Mouse (Mus musculus): Measurements from ENCODE around the gene Rfwd3. TPM values are rescaled to one million over a fixed set of nuclear protein-coding genes. Genes with fewer than 3 reads are reported as not detected.
"Not testable (repeated sequence)": the region's sequence is repeated elsewhere in the genome, so short reads cannot be mapped to it uniquely, and the experiment has no call there.

Rfwd3 gene
- total RNA-seq, 2 experiments from 2014 or later: 20.4 to 26.1 TPM

- DNase-seq: peak; percentile 72 to 80
- intact Hi-C loops (cut with DNase I): no loop called here
Measured at GRCm38 (mm10) chr8:111291733-111292132, 8.3 kb downstream of the Rfwd3 start.

GRCm38 (mm10) chr8:111290586-111290985 is 9.4 kb downstream of the Rfwd3 start:
- no peak for DNase-seq
- intact Hi-C loops (cut with DNase I): no loop called here

DNA sequence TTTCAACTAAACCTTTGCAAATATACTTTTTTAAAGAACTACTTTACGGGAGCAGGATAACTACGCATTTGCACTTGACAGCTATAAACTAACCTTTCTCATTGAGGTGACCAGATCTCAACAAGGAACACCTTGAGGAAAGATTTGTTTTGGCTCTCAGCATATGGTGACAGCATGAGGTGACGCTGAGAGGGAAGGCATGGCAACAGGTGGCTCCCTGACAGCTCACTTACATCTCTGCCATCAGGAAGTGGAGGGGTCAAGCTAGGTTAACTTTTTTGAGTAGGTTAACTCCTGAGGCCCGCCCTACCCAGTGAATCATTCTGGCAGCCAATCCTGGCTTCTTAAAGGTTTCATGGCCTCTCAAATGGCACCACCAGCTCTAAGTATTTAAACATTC is 14.4 kb downstream of the Rfwd3 start:
- intact Hi-C loops (cut with DNase I): no loop called here
- DNase-seq: no peak

DNA sequence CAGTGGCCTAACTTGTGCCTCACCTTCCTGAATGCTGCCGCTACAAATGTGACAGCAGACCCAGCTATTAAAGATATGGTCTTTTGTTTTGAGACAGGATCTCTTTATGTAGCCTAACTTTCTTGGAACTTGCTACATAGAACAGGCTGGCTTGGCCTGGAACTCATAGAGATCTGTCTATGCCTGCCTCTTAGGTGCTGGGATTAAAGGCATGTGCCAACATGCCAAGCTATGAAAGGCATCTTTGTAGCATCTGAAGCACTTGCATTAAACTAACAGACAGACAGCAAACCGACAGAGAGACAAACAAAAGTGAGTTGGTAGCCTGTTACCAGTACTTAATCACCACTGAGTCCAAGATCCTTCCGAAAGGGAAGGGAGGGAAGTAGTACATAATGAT is 17.9 kb downstream of the Rfwd3 start:
- no peak for DNase-seq
- intact Hi-C loops (cut with DNase I): no loop called here

DNA sequence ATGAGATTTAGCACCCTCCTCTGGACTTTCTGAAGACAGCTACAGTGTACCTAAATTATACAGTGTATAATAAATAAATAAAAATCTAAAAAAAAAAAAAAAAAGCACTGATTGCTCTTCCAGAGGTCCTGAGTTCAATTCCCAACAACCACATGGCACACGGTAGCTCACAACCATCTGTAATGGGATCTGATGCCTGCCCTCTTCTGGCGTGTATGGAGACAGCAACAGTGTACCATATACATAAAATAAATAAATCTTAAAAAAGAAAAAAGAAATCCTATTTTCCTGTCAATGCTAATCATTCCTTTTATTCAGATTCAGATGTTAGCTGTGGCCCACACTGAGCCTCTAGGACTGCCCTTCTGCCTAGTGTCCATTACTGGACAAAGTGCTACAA is 31.7 kb downstream of the Rfwd3 start:
- intact Hi-C loops (cut with DNase I): no loop called here
- DNase-seq: no peak

DNA sequence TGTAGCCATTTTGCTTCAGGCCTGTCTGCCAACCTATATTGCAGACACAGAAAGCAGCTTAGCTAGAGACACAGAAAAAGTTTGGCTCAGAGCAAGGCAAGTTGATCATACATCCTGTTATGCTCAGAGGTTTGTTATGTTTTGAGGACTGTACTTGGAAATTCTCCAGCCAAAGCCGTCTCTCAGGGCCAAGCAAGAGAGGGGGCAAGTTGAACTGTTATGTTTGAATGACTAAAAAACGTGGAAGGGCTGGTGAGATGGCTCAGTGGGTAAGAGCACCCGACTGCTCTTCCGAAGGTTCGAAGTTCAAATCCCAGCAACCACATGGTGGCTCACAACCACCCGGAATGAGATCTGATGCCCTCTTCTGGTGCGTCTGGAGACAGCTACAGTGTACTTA is 33.9 kb downstream of the Rfwd3 start:
- intact Hi-C loops (cut with DNase I); DNase-seq: not testable (repeated sequence)

DNA sequence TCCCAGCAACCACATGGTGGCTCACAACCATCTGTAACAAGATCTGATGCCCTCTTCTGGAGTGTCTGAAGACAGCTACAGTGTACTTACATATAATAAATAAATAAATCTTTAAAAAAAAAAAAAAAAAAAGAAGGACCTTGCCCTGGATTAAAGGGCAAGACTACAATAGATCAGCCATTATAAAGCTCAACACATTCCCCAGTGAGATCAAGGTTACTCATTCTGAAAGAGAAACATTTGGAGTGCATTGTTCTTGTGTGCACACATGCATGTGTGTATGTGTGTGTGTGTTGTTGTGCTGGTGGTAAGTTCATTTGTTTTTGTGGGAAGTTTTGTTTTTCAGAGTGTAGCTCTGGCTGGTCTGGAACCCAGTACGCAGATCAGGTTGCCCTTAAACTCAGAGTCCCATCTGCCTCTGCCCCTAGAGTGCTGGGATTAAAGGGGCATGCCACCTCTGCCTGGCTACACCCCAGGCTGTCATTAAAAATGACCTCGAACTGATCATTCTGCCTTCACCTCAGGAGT is 35.3 kb downstream of the Rfwd3 start:
- no peak for DNase-seq
- intact Hi-C loops (cut with DNase I): no loop called here

GRCm38 (mm10) chr8:111261981-111262381 is 38.0 kb downstream of the Rfwd3 start:
- DNase-seq: peak; percentile 26 to 47
- intact Hi-C loops (cut with DNase I): no loop called here

DNA sequence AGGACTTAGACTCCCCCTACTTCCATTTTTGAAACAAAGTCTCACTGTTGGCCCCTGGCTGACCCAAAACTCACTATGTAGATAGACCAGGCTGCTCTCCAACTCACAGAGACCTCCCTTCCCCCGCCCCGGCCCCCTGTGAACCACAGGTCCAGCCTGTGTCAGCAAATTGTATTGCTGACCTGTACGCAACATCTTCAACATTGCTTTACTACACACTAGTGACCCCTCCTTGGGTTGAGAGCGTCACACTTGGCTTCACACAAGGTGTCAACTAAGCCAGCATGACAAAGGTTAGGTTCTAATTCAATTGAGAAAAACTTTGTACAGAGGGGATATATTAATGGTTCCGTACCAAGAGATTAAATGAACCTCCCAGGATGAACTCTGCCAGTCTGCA is 39.8 kb downstream of the Rfwd3 start:
- intact Hi-C loops (cut with DNase I): no loop called here
- no peak for DNase-seq

DNA sequence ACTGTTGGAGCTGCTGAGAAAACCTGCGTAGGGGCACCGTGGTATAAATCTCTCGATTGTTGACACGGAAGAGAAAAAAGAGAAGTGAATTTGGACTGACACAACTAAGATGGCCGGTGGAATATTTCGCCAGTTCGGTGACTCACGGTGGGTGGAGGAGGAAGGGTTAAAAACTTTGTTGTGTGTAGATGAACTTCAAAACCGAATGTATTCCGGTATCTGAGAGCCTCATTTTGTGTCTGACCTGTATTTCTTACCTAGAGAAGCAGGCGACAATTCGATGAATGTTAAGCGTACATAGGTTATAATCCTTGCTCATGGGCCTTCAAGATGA is 40.6 kb downstream of the Rfwd3 start:
- intact Hi-C loops (cut with DNase I): loop anchor here (2.0 to 5.0 kb wide), 3 partner anchors 47 to 112 kb away; no protein-coding TSS in a partner anchor
- DNase-seq: no peak

DNA sequence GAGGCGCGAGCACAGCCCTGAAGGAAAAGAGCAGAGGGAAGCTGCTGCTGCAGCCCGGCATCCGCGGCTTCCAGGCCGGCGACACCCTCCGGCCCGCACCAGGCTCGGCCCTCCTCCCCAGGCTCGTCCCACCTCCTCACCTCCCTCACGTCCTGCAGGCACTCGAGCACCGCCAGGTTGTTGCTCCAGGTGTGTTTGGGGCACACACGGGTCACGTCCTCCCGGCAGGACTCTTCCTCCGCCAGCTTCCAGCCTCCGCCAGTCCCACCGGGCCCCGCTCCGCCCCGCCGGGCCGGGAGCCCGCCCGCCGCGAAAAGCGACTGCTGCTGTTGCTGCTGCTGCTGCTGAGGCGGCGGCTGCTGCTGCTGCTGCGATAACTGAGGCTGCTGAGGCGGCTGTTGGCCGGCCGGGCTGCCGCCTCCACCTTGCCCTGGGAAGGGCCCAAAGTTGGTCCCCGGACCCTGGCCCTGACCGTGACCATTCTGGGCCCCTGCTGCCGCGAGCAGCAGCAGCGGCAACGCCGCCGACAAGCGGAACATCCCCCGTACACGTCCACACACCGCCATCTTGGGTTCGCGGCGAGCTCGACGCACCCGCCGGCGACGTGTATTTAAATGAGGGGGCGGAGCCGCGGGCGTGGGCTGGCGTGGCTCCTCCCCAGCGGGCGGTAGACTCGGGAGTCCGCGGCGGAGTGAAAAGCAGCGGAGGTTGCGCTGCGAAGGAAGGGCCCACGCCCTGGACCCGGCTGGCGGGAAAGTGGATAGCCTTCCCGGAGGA is 41.2 kb downstream of the Rfwd3 start, which contains the start of gene Glg1:
Gene Glg1 (minus strand): TSS at position 586 of the 777 bp plus-strand sequence.
- DNase-seq: peak; percentile 97
- intact Hi-C loops (cut with DNase I): loop anchor here (2.0 to 5.0 kb wide), 3 partner anchors 47 to 112 kb away; no protein-coding TSS in a partner anchor

DNA sequence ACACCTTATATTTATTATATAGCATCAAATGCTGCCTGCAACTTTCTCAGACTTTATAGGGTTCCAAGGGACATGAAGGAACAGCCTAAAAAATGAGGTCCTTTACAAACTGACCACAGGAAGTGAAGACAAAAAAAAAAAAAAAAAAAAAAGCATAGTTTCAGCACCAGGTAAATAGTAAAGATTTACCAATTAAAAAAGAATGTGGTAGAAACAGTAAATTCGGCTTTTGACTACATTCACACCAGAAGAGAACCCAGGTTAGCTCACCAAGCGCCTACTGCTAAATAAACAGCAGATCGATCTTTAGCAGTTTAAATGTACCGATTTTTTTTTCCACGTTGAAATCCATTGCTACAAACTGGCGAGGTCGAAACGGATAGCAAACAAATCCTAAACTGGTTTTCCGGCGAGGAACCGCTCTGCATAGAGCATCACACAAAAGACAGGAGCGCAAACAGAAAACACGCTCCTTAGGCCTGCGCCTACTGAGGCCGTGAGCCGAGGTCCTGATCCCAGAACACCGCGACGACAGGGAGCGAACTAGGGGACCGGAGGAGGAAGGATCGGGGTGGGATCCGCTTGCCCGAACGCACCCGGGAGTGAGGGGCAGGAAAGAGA is 41.9 kb downstream of the Rfwd3 start:
- DNase-seq: no peak
- intact Hi-C loops (cut with DNase I): loop anchor here (2.0 to 5.0 kb wide), 3 partner anchors 46 to 111 kb away; no protein-coding TSS in a partner anchor

DNA sequence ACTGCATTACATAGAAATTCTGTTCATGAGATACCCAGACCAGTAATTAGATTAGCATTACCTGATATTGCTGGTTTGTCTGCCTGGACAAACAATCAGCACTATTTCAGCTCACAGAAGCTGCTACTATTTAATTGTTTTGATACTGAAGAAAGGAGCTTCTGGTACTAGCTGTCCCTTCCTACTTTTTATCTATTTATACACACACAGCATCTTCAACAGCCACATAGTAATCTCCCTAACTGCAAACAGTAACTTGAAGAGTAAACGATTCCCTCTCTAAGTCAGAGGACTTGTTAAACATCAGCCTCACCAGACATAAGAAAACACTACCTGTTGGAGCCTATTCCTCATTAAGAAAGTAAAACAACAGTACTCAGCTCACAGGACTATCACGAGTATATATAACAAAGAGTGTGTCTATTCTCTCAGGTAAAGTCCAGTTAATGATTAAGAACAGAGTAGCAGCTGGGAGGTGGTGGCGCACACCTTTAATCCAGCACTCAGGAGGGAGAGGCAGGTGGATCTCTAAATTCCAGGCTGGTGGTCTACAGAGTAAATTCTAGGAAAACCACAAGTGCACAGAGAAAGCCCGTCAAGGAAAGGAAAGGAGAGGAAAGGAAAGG is 47.4 kb downstream of the Rfwd3 start:
- intact Hi-C loops (cut with DNase I): no loop called here
- DNase-seq: no peak

DNA sequence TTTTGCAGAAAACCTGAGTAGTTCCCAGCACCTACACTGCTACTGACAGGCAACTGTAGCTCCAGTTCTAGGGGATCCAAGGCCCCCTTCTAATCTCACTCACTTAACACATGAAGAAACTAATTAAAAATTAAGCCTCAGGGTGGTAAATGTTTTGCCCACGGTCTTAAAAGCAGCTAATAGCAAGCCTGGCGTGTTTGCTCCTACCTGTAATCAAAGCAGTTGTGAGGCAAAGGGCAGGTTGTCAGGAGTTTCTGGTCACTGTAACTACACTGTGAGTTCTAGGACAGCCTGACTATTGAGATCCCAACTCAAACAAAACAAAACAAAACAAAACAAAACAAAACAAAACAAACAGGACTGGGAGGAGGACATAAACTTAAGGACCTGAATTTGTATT is 49.9 kb downstream of the Rfwd3 start:
- intact Hi-C loops (cut with DNase I): no loop called here
- no peak for DNase-seq

DNA sequence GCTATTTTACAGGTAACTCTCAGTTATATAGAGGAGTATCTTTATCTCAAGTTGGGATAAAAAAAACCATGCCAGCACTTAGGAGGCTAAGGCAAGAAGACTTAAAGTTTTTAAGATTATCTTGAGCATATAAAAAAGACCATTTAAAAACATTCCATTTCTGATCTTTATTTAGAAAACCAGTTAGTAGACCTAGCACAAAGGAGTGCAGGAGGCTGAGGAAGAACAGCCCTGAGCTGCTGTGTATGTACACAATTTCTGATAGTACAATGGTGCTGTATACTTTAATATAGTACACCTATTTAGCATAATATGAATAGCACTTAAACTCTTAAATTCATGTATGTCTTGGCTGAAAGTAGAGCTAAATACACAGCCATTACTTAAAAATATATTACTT is 51.9 kb downstream of the Rfwd3 start:
- intact Hi-C loops (cut with DNase I): no loop called here
- DNase-seq: no peak

DNA sequence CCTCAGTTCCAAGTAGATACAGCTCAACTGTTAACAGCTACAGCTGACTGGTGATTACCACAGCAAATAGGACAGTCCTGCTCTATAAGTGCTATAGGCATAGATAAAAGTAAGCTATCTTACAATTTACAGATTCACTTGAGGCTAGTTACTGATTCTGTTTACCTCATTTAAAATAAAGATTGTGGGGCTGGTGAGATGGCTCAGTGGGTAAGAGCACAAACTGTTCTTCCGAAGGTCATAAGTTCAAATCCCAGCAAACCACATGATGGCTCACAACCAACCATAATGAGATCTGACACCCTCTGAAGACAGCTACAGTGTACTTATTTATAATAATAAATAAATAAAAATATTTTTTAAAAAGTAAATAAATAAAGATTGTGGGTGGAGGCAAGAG is 53.2 kb downstream of the Rfwd3 start:
- intact Hi-C loops (cut with DNase I); DNase-seq: not testable (repeated sequence)

DNA sequence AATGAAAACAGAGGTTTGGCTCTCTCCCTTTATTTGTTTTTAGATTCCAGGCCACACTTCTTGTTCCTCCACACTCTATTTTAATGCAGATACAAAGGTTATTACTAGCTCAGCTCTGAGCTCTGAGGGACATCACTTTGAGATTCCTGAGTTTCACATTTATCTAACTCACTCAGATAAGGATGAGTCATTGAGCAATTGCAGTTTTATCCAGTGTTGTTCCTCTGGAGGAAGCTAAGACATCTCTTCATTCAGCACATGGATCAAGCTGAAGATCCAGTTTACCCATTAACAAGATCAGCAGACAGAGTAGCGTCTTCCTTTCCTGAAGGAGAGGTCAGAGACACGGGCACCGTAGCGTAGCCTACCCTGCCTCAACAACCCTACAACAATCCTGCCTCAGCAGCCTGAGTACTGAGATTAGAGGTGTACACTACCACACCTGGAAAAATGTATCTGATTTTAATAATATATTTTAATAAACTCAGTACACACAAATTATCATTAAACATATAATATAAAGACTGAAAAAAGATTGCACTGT is 53.7 kb downstream of the Rfwd3 start:
- DNase-seq: no peak
- intact Hi-C loops (cut with DNase I): no loop called here

DNA sequence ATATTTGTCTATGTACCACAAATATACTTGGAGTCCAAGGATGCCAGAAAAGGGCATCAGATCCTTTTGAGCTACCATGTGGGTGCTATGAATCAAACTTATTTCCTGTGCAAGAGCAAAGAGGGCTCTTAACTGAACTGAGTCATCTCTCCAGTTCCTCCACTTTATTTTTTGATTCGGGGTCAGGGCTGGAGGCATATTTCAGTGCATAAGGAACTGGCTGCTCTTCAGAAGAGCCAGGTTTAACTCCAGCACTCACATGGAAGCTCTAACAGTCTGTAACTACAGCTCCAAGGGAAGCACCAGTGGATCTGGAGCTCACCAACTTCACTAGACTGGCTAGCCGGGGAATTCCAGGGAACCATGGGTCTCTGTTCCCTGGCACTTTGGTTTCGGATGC is 62.7 kb downstream of the Rfwd3 start:
- DNase-seq: no peak
- intact Hi-C loops (cut with DNase I): no loop called here

DNA sequence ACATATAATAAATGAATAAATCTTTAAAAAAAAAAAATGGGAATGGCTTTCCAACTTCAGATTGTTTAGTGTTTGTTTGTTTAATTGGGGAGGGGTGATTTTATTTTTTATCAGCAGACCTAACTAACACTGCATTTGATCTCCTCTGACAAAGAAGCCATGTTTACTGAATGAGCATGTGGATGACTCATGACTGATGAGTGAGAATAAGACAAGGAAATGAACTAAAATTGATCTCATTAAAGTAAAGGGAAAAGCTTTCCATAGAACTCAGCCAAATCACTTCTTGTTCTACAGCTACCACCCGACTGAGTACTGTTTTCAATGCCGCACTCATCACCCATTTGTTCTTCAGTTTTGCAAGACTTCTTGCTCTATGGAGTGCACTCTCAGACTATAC is 66.3 kb downstream of the Rfwd3 start:
- no peak for DNase-seq
- intact Hi-C loops (cut with DNase I): no loop called here

- DNase-seq: no peak
- intact Hi-C loops (cut with DNase I): no loop called here
Measured at GRCm38 (mm10) chr8:111224153-111224552, 75.9 kb downstream of the Rfwd3 start.

Measured in heart, postnatal 10 days (tissue).